Mouse (Mus musculus): ENCODE measurements around the gene Ptgdr2. TPM values are rescaled to one million over a fixed set of nuclear protein-coding genes. Genes with fewer than 3 reads are reported as not detected.

Ptgdr2 gene
- polyA plus RNA-seq, 2 experiments: 0.04 to 0.05 TPM

DNA sequence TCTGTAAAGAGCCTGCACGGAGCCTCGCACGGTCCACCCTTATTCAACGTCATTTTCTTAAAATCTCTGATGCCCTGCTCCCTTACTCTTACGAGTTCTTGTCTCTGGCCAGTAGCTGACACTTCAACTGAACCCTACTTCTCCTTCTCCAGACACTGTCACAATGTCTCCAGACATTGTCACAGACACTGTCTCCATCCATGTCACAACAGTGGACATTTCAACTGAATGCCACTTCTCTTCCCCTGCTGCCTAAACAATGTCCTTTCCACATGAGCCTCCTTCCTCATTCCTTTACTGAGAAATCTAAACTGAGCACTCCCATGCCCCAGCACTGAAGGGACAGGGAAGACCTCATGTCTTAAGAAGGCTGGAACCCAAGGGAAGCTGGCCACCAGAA is 10.3 kb downstream of the Ptgdr2 start:
- peak overlapping the region; percentile 75 to 79 for H3K4me3 ChIP-seq (ENCODE audit: insufficient read depth in 1 of 2, low read depth in 2 of 2, low read length in 2 of 2)
- H3K4me2 ChIP-seq (ENCODE audit: low read depth): peak overlapping the region; percentile 85
- TF ChIP-seq CTCF (IDR thresholded peaks at IDR 0.05; ENCODE audit: low read depth) (no peak), EP300 (IDR thresholded peaks at IDR 0.05; ENCODE audit: low read depth) (no peak)
- no peak for DNase-seq (ENCODE audit: low read depth in 3 of 3, low spot score in 3 of 3)
- peaks cover 11% of the 10 kb centered on the region for H3K36me3 ChIP-seq (replicated peaks; ENCODE audit: control insufficient read depth, insufficient read depth, low read depth)
- no peak overlapping the region for H3K27ac ChIP-seq
- H3K4me1 ChIP-seq (replicated peaks; ENCODE audit: control insufficient read depth in 2 of 2, insufficient read depth in 2 of 2, low read length in 1 of 2): peaks cover 4 to 17% of the 10 kb centered on the region in 2 experiments; a peak in 2 of 4 replicates
- no peak for ATAC-seq (ENCODE audit: insufficient read depth)
- H3K9ac ChIP-seq (replicated peaks): peak overlapping the region; percentile 83
- 59% methylated on average over 5 of the region's 5 CpGs for WGBS (ENCODE audit: insufficient replicate concordance)
- H3K9me3 ChIP-seq (ENCODE audit: control insufficient read depth, low read length): no peaks in the 10 kb centered on the region
- H3K27me3 ChIP-seq (ENCODE audit: control insufficient read depth, insufficient read depth, low read length): no peaks in the 10 kb centered on the region

DNA sequence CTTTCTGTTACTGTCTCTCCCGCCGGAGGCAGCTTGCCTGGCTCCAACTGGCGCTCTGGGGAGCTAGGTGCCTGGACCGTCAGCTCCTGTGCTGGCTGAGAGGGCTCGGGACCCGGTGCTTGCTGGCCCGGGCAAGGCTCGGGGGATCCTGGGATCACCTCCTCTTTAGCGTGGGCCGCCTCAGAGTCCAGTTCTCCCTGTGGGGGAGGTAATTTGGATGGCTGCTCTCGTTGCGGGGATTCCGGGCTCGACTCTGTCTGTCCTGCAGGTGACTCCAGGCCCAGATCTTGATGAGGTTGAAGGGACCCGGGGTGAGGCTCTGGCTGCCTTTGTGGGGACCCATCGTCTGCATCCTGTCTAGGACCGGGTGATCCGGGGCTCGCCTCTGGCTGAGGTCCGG is 11.5 kb downstream of the Ptgdr2 start:
- H3K36me3 ChIP-seq (replicated peaks; ENCODE audit: control insufficient read depth, insufficient read depth, low read depth): peaks cover 8% of the 10 kb centered on the region
- H3K9ac ChIP-seq (replicated peaks): peak overlapping the region; percentile 83
- H3K4me2 ChIP-seq (ENCODE audit: low read depth): peak overlapping the region; percentile 85
- no peak for DNase-seq (ENCODE audit: low read depth in 3 of 3, low spot score in 3 of 3)
- TF ChIP-seq EP300 (IDR thresholded peaks at IDR 0.05; ENCODE audit: low read depth): no peak
- no peak for TF ChIP-seq CTCF (IDR thresholded peaks at IDR 0.05; ENCODE audit: low read depth)
- ATAC-seq (ENCODE audit: insufficient read depth): peak; percentile 19; the same call in 1 of the 2 replicates
- peaks cover 4 to 17% of the 10 kb centered on the region in 2 experiments; a peak in 2 of 4 replicates for H3K4me1 ChIP-seq (replicated peaks; ENCODE audit: control insufficient read depth in 2 of 2, insufficient read depth in 2 of 2, low read length in 1 of 2)
- H3K27ac ChIP-seq: no peak overlapping the region
- no peaks in the 10 kb centered on the region for H3K9me3 ChIP-seq (ENCODE audit: control insufficient read depth, low read length)
- 0% methylated on average over 20 of the region's 20 CpGs for WGBS (ENCODE audit: insufficient replicate concordance)
- no peaks in the 10 kb centered on the region for H3K27me3 ChIP-seq (ENCODE audit: control insufficient read depth, insufficient read depth, low read length)
- H3K4me3 ChIP-seq (ENCODE audit: insufficient read depth in 1 of 2, low read depth in 2 of 2, low read length in 2 of 2): peak overlapping the region; percentile 75 to 79

DNA sequence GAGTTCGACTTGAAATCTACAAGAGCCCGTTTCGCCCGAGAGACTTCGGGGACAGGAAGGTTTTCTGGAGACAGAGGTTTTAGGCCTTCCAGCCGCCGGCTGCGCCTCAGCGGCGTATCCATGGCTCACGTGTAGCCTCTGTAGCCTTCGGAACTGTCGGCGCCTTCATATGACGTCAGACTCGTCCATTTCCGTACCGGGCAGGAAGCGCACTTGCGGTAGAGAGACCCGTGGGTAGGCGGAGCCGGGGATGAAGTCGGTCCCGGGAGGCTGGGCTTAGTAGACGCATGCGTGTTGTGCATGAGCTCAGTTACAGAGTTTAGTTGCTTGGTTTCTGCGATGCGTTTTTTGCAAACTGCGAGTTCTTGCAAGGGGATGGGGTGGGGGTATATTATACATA is 12.2 kb downstream of the Ptgdr2 start, which contains the start of gene Ccdc86:
Ccdc86 (minus strand) TSS at position 155 of the 400 bp plus-strand sequence.
- H3K27ac ChIP-seq: peak within 1 kb of the TSS; percentile 40

DNA sequence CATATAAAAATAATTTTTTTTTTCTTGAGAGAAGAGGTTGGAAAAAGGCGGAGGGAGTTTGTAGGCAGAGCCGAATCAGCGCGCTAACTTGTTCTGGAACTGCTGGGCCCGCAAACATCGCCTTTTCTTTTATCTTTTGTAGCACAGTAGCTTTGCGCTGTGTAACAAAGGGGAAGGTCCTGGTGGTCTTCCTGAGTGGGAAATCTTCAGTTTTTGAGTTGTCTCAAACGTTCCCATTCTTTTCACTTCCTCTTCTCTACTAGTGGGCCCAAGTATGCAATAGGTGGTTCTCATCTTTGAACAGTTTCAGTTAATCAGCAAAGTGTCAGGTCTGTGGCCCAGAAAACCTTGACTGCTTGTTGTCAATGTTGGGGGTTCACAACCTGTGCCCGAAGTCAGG is 12.6 kb downstream of the Ptgdr2 start:
- peaks cover 4 to 17% of the 10 kb centered on the region in 2 experiments; a peak in 2 of 4 replicates for H3K4me1 ChIP-seq (replicated peaks; ENCODE audit: control insufficient read depth in 2 of 2, insufficient read depth in 2 of 2, low read length in 1 of 2)
- peak overlapping the region; percentile 85 for H3K4me2 ChIP-seq (ENCODE audit: low read depth)
- ATAC-seq (ENCODE audit: insufficient read depth): peak; percentile 9; the same call in 1 of the 2 replicates
- no peak for TF ChIP-seq CTCF (IDR thresholded peaks at IDR 0.05; ENCODE audit: low read depth)
- TF ChIP-seq EP300 (IDR thresholded peaks at IDR 0.05; ENCODE audit: low read depth): no peak
- peak overlapping the region; percentile 40 for H3K27ac ChIP-seq
- peak overlapping the region; percentile 45 to 75 for H3K4me3 ChIP-seq (ENCODE audit: insufficient read depth in 1 of 2, low read depth in 2 of 2, low read length in 2 of 2)
- H3K9ac ChIP-seq (replicated peaks): peak overlapping the region; percentile 55
- H3K36me3 ChIP-seq (replicated peaks; ENCODE audit: control insufficient read depth, insufficient read depth, low read depth): peaks cover 6% of the 10 kb centered on the region
- DNase-seq (ENCODE audit: low read depth in 3 of 3, low spot score in 3 of 3): no peak
- H3K27me3 ChIP-seq (ENCODE audit: control insufficient read depth, insufficient read depth, low read length): no peaks in the 10 kb centered on the region
- H3K9me3 ChIP-seq (ENCODE audit: control insufficient read depth, low read length): no peaks in the 10 kb centered on the region
- 18% methylated on average over 9 of the region's 9 CpGs for WGBS (ENCODE audit: insufficient replicate concordance)

More for the DNA sequence above, 12.2 kb downstream of the Ptgdr2 start, which contains the start of gene Ccdc86:
- TF ChIP-seq CTCF (IDR thresholded peaks at IDR 0.05; ENCODE audit: low read depth) (no peak), EP300 (IDR thresholded peaks at IDR 0.05; ENCODE audit: low read depth) (no peak)
- Histone ChIP-seq H3K9me3 (ENCODE audit: control insufficient read depth, low read length) (no peaks in the 10 kb centered on the region), H3K4me3 (ENCODE audit: insufficient read depth in 1 of 2, low read depth in 2 of 2, low read length in 2 of 2) (peak within 1 kb of the TSS; percentile 75 to 79), H3K4me1 (replicated peaks; ENCODE audit: control insufficient read depth in 2 of 2, insufficient read depth in 2 of 2, low read length in 1 of 2) (peaks cover 4 to 17% of the 10 kb centered on the region in 2 experiments; a peak in 2 of 4 replicates), H3K27me3 (ENCODE audit: control insufficient read depth, insufficient read depth, low read length) (no peaks in the 10 kb centered on the region), H3K36me3 (replicated peaks; ENCODE audit: control insufficient read depth, insufficient read depth, low read depth) (peaks cover 8% of the 10 kb centered on the region), H3K9ac (replicated peaks) (peak within 1 kb of the TSS; percentile 83), H3K4me2 (ENCODE audit: low read depth) (peak within 1 kb of the TSS; percentile 85)
- WGBS (ENCODE audit: insufficient replicate concordance): under 1% methylated on average over 30 of the region's 30 CpGs
- DNase-seq (ENCODE audit: low read depth in 3 of 3, low spot score in 3 of 3) (peak; percentile 96 to 98 (median 98)), ATAC-seq (ENCODE audit: insufficient read depth) (peak; percentile 97)

DNA sequence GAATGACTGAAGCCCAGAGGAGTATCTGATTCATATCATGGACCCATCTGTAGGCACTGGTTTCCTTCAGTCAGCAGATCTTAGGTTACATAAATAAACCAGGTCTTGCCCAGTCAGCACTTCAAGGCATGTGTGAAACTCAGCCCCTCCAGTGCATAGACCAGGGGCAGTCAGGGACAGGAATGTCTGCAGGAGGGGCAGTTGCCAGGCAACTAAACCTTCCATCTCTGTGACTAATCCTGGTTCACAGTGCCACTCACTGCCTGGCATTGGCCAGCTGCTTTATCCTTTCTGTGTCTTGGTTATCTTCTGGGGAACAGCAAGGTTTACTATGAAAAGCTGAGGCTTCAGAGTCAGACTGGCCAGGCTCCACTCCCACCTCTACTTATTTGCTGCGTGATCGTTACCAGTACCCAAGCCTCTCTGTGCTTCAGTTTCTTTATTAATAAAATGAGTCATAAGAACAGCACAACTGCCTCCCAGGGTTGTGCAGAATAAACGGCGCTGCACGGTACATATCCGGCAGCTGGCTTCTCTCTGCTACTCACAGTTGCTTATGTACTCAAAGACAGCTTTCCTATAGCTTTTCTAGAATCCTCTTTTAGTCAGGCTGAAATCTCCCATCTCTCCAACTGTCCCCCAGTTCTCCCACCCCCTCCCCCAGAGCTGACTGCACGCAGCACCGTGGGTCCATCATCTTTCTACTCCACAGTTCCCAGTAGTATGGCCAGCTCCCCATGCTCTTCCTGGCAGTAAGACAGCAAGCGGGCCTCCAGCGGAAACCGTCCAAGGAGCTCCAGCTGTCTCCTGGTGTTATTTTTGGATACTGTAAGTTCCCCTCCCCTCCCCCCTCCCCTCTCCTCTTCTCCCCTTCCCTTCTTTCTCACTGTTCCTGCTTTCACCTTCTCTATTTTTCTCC is 15.3 kb downstream of the Ptgdr2 start:
- Histone ChIP-seq H3K4me1 (replicated peaks; ENCODE audit: control insufficient read depth in 2 of 2, insufficient read depth in 2 of 2, low read length in 1 of 2) (peaks cover 4 to 8% of the 10 kb centered on the region in 2 experiments; a peak in 2 of 4 replicates), H3K4me3 (ENCODE audit: insufficient read depth in 1 of 2, low read depth in 2 of 2, low read length in 2 of 2) (no peak overlapping the region), H3K9me3 (ENCODE audit: control insufficient read depth, low read length) (no peaks in the 10 kb centered on the region), H3K27me3 (ENCODE audit: control insufficient read depth, insufficient read depth, low read length) (no peaks in the 10 kb centered on the region), H3K27ac (no peak overlapping the region), H3K36me3 (replicated peaks; ENCODE audit: control insufficient read depth, insufficient read depth, low read depth) (no peaks in the 10 kb centered on the region), H3K9ac (replicated peaks) (no peak overlapping the region), H3K4me2 (ENCODE audit: low read depth) (no peak overlapping the region)
- no peak for ATAC-seq (ENCODE audit: insufficient read depth)
- no peak for DNase-seq (ENCODE audit: low read depth in 3 of 3, low spot score in 3 of 3)
- WGBS (ENCODE audit: insufficient replicate concordance): 63% methylated on average over 11 of the region's 11 CpGs
- no peak for TF ChIP-seq CTCF (IDR thresholded peaks at IDR 0.05; ENCODE audit: low read depth)
- TF ChIP-seq EP300 (IDR thresholded peaks at IDR 0.05; ENCODE audit: low read depth): no peak

All from liver, embryonic 14.5 days (tissue).